Mouse (Mus musculus) ES-E14 (cell line): ENCODE measurements around the gene Agpat1. TPM values are rescaled to one million over a fixed set of nuclear protein-coding genes. Genes with fewer than 3 reads are reported as not detected.

Experiments
- DNase-seq: peaks from one replicate; pipeline ENCODE4 v3.0.0-alpha.2; 2013; ENCODE audit warnings: low read depth, low spot score
- H3K27ac ChIP-seq: 2 replicates; pipeline ENCODE4 v1.5.1; 2012; ENCODE audit warnings: low read depth, mild to moderate bottlenecking, low read length, moderate library complexity, mixed read lengths; ENCODE audit not compliant: poor library complexity, insufficient read depth, severe bottlenecking
- H3K36me3 ChIP-seq: 2 replicates; pipeline ENCODE4 v1.6.1; 2012; ENCODE audit warnings: mild to moderate bottlenecking, low read length, moderate library complexity, mixed read lengths; ENCODE audit not compliant: control insufficient read depth, poor library complexity, insufficient read depth, severe bottlenecking
- H3K4me1 ChIP-seq, 2 experiments: fragments of 150-350 bp in 1 of 2; sonication (generic) in 1 of 2; 2 replicates each; pipeline ENCODE4 v1.6.1; 2012; ENCODE audit warnings: low read length in 2 of 2, mild to moderate bottlenecking in 1 of 2, mixed read lengths in 1 of 2; ENCODE audit not compliant: control insufficient read depth in 2 of 2, insufficient read depth in 2 of 2, poor library complexity in 1 of 2
- H3K4me3 ChIP-seq, 2 experiments: fragments of 150-350 bp in 1 of 2; sonication (generic) in 1 of 2; 2 replicates each; pipeline ENCODE4 v1.5.1; 2012; ENCODE audit warnings: low read length in 2 of 2, low read depth in 1 of 2, mild to moderate bottlenecking in 1 of 2, mixed read lengths in 1 of 2; ENCODE audit not compliant: insufficient read depth in 1 of 2, poor library complexity in 1 of 2, severe bottlenecking in 1 of 2
- H3K9ac ChIP-seq: 2 replicates; pipeline ENCODE4 v1.6.1; 2012; ENCODE audit warnings: low read depth, mild to moderate bottlenecking, low read length, mixed read lengths; ENCODE audit not compliant: poor library complexity, insufficient read depth, severe bottlenecking
- H3K9me3 ChIP-seq: fragments of 150-350 bp; sonication (generic); 2 replicates; pipeline ENCODE4 v1.6.1; 2012; ENCODE audit warnings: low read depth, mild to moderate bottlenecking, low read length; ENCODE audit not compliant: control insufficient read depth, insufficient read depth
- CHD2 ChIP-seq: IDR thresholded peaks from 2 replicates; pipeline ENCODE4 v1.6.1; 2014; ENCODE audit warnings: mild to moderate bottlenecking, low read depth, low read length, inconsistent platforms
- HCFC1 ChIP-seq: IDR thresholded peaks from 2 replicates; pipeline ENCODE4 v1.6.1; 2012; ENCODE audit warnings: low read length, inconsistent platforms, borderline replicate concordance; ENCODE audit not compliant: insufficient read depth
- MAFK ChIP-seq: IDR thresholded peaks from 2 replicates; pipeline ENCODE4 v1.6.1; 2014; ENCODE audit warnings: mild to moderate bottlenecking, low read depth, low read length, inconsistent platforms; ENCODE audit not compliant: insufficient read depth
- ZC3H11A ChIP-seq: IDR thresholded peaks from 2 replicates; pipeline ENCODE4 v1.6.1; 2012; ENCODE audit warnings: low read depth, mild to moderate bottlenecking, inconsistent platforms, low read length, borderline replicate concordance
- ZNF384 ChIP-seq: IDR thresholded peaks from 2 replicates; pipeline ENCODE4 v1.6.1; 2012; ENCODE audit warnings: low read depth, low read length, inconsistent platforms
- in situ Hi-C, 2 experiments: fragments of 600-800 bp; cut with MboI; formaldehyde crosslinking; loops; one replicate each; pipeline ENCODE4 v1.15.1; 2025; ENCODE audit warnings: low sequenced_read_pairs in 2 of 2, inconsistent platforms in 1 of 2; ENCODE audit not compliant: unreplicated experiment in 2 of 2
- total RNA-seq: library from RNA; depleted of rRNA; stranded (reverse); fragments of 300-350 nt; gene quantifications from 2 replicates; pipeline ENCODE4 v1.2.3, GENCODE M21; 2012

Gene Agpat1
- total RNA-seq, 1 experiment, result 62.7 TPM

DNA sequence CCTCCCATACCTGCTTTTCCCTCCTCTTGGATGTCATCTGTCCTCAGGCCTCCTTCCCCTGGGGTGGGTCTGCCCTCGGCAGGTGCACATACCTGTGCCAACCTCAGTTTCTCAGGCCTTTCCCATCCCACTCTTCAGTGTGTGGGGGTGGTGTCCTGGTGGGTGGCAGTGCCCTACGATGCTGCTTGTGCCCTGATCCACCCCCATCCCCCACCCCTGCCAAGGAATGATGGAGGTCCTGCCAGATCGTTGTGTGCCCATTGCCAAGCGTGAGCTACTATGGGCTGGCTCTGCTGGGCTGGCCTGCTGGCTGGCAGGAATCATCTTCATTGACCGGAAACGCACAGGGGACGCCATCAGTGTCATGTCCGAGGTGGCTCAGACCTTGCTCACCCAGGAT, 7.0 kb downstream of the Agpat1 start:
- Histone ChIP-seq H3K27ac (no peak overlapping the region), H3K9ac (no peak overlapping the region), H3K36me3 (peaks cover 32% of the 10 kb centered on the region; the same call in 1 of the 2 replicates), H3K4me3 (no peak overlapping the region), H3K4me1 (peaks cover 0 to 5% of the 10 kb centered on the region in 2 experiments; a peak in 1 of 4 replicates), H3K9me3 (no peaks in the 10 kb centered on the region)
- TF ChIP-seq ZC3H11A, result no peak
- TF ChIP-seq MAFK, result no peak
- TF ChIP-seq HCFC1, result no peak
- no peak for TF ChIP-seq CHD2
- TF ChIP-seq ZNF384, result no peak
- no peak for DNase-seq
- in situ Hi-C loops, result no loop called here

DNA sequence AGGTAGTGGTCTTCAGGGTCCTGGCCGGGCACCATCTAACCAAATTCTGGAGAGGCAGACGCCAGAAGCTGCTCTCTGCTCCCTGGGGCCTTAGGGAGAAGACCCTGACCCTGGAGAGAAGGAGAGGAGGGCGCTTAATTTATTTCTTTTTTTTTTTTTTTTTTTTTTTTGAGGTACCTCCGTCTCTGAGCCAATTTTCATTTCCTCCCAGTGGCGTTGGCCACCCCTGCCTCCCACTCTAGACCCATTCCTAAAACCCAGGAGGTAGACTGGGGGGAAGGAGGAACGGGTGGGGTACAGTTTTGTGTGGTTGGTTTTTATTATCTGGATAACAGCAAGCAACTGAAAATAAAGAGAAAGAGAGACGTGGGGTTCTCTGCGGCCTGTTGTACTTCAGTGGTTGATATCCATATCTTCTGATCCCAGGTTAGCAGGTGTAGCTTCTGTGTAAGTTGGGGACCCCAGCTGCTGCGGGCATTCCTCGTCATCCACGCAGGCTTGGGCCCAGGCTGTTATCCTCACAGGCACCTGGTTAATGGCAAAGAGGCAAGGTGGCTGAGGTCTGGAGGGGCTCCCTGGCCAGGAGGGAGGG, 9.1 kb downstream of the Agpat1 start:
- Histone ChIP-seq H3K36me3 (peaks cover 30% of the 10 kb centered on the region; the same call in 1 of the 2 replicates), H3K9ac (no peak overlapping the region), H3K27ac (no peak overlapping the region), H3K4me1 (no peaks in the 10 kb centered on the region; a peak in 1 of 4 replicates), H3K4me3 (no peak overlapping the region), H3K9me3 (no peaks in the 10 kb centered on the region)
- no peak for TF ChIP-seq ZNF384
- no peak for TF ChIP-seq MAFK
- no peak for TF ChIP-seq CHD2
- TF ChIP-seq ZC3H11A, result no peak
- no peak for TF ChIP-seq HCFC1
- DNase-seq, result no peak
- in situ Hi-C loops, result no loop called here

GRCm38 (mm10) chr17:34613830-34614229, 9.8 kb downstream of the Agpat1 start:
- DNase-seq, result no peak
- no peak overlapping the region for H3K9ac ChIP-seq
- no peaks in the 10 kb centered on the region; a peak in 1 of 4 replicates for H3K4me1 ChIP-seq
- H3K9me3 ChIP-seq, result no peaks in the 10 kb centered on the region
- H3K4me3 ChIP-seq, result no peak overlapping the region
- peaks cover 28% of the 10 kb centered on the region; the same call in 1 of the 2 replicates for H3K36me3 ChIP-seq
- in situ Hi-C loops, result no loop called here
- TF ChIP-seq ZNF384 (no peak), CHD2 (no peak), HCFC1 (no peak), ZC3H11A (no peak), MAFK (no peak)
- H3K27ac ChIP-seq, result no peak overlapping the region

DNA sequence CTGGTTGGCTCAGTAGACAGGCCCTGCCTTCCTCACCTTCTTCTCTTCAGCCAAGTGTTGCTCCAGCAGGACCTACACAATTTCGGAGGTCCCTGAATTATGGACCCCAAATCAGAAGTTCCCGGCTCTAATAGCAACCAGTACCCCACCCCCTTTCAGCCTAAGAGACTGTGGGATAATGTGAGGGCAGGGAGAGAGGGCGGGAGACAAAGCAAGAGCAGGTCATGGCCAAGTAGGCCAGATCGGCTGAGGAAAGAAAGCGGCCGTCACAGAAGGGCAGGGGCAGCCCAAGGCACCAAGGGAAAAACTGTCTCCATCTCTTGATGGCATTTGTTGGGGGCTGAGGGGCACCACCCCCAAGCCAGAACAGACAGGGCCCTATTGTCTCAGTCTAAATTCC, 11.8 kb downstream of the Agpat1 start, which contains the start of gene Egfl8:
Gene Egfl8 (minus strand): TSS at position 101 of the 400 bp plus-strand sequence.
- in situ Hi-C loops, result no loop called here
- H3K4me3 ChIP-seq, result no peak within 1 kb of the TSS
- DNase-seq, result no peak
- no peak within 1 kb of the TSS for H3K9ac ChIP-seq
- H3K4me1 ChIP-seq, result no peaks in the 10 kb centered on the region; a peak in 1 of 4 replicates
- peaks cover 28% of the 10 kb centered on the region; the same call in 1 of the 2 replicates for H3K36me3 ChIP-seq
- no peak for TF ChIP-seq ZC3H11A
- TF ChIP-seq MAFK, result no peak
- no peak for TF ChIP-seq ZNF384
- no peak for TF ChIP-seq HCFC1
- TF ChIP-seq CHD2, result no peak
- no peak within 1 kb of the TSS for H3K27ac ChIP-seq
- H3K9me3 ChIP-seq, result no peaks in the 10 kb centered on the region
